Mouse (Mus musculus) heart, embryonic 14.5 days (tissue): ENCODE data around the gene Triml1. TPM values are rescaled to one million over a fixed set of nuclear protein-coding genes. Genes with fewer than 3 reads are reported as not detected.

ENCODE experiments used
- ATAC-seq: fragments of 200-750 bp; cut with Nextera tagmentation; 2 replicates; pipeline ENCODE4 v1.8.0; 2017; ENCODE audit warnings: low read depth, moderate TSS enrichment; ENCODE audit not compliant: insufficient number of reproducible peaks, insufficient read depth, low FRiP score
- H3K27ac ChIP-seq, 2 experiments: fragments of 200-500 bp in 1 of 2; fragments of 300-500 bp in 1 of 2; sonication (generic) in 1 of 2; replicated peaks in 1 of 2; 2 replicates each; pipeline ENCODE4 v1.5.1; 2012 to 2014; ENCODE audit warnings: low read depth in 2 of 2, low read length in 2 of 2, control low read depth in 1 of 2, mild to moderate bottlenecking in 1 of 2, mixed read lengths in 1 of 2; ENCODE audit not compliant: control insufficient read depth in 1 of 2, insufficient read depth in 1 of 2
- H3K27me3 ChIP-seq: fragments of 300-500 bp; sonication (generic); 2 replicates; pipeline ENCODE4 v1.6.1; 2014; ENCODE audit warnings: mild to moderate bottlenecking, low read length, control low read depth; ENCODE audit not compliant: control insufficient read depth, insufficient read depth
- H3K36me3 ChIP-seq: fragments of 300-500 bp; sonication (generic); 2 replicates; pipeline ENCODE4 v1.6.1; 2014; ENCODE audit warnings: mild to moderate bottlenecking, control low read depth, low read length, mixed read lengths; ENCODE audit not compliant: control insufficient read depth, insufficient read depth
- H3K4me1 ChIP-seq, 2 experiments: fragments of 200-500 bp in 1 of 2; fragments of 300-500 bp in 1 of 2; sonication (generic) in 1 of 2; 2 replicates each; pipeline ENCODE4 v1.6.1; 2012 to 2014; ENCODE audit warnings: low read length in 2 of 2, control low read depth in 1 of 2, mixed read lengths in 1 of 2; ENCODE audit not compliant: control insufficient read depth in 2 of 2, insufficient read depth in 2 of 2
- H3K4me2 ChIP-seq: fragments of 300-500 bp; sonication (generic); 2 replicates; pipeline ENCODE4 v1.6.1; 2014; ENCODE audit warnings: mild to moderate bottlenecking, low read length
- H3K4me3 ChIP-seq, 2 experiments: fragments of 200-500 bp in 1 of 2; fragments of 300-500 bp in 1 of 2; sonication (generic) in 1 of 2; 2 replicates each; pipeline ENCODE4 v1.5.1; 2012 to 2014; ENCODE audit warnings: low read length in 2 of 2, mild to moderate bottlenecking in 2 of 2, control low read depth in 1 of 2, low read depth in 1 of 2, moderate library complexity in 1 of 2; ENCODE audit not compliant: control insufficient read depth in 1 of 2, insufficient read depth in 1 of 2
- H3K9ac ChIP-seq: fragments of 300-500 bp; sonication (generic); 2 replicates; pipeline ENCODE4 v1.6.1; 2014; ENCODE audit warnings: mild to moderate bottlenecking, low read length
- H3K9me3 ChIP-seq: fragments of 300-500 bp; sonication (generic); 2 replicates; pipeline ENCODE4 v1.6.1; 2016; ENCODE audit warnings: low read length, control low read depth; ENCODE audit not compliant: control insufficient read depth
- WGBS: fragments of 180-500 bp; shearing (Covaris S2); extraction: QIAGEN DNeasy Blood & Tissue Kit; methylation state at CpG from one replicate; pipeline ENCODE4 v1.1.7; 2014; 5-methylcytosine and 5-hydroxymethylcytosine counted together
- polyA plus RNA-seq: library from polyadenylated mRNA; unstranded; fragments of >200 nt; fragmentation: Nextera tagmentation; extraction: Ambion mirVana; gene quantifications from 2 replicates; pipeline ENCODE4 v1.2.1, GENCODE M21; 2014

Gene Triml1
- polyA plus RNA-seq, 1 experiment from 2014 or later, result not detected

DNA sequence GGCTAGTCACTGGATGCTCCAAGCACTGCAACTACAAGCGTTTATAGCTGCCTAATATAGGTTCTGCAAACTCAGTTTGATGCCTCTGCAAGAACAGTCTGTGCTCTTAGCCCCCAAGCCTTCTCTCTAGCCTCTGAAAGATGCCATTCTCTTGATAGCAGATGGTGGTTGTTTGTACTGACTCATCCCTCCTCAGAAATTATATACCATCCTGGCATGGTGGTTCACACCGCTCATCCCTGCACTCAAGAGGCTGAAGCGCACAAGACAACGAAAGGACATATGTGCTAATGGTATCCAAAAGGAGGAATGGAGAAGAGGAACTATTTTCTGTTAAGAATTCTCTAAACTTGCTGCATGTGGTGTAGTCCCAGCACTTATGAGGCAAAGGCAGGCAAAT, 26.8 kb upstream of the Triml1 start:
- Histone ChIP-seq H3K4me2 (no peak overlapping the region), H3K9me3 (no peaks in the 10 kb centered on the region; the same call in 1 of the 2 replicates), H3K36me3 (no peaks in the 10 kb centered on the region), H3K27ac (no peak overlapping the region), H3K27me3 (no peaks in the 10 kb centered on the region), H3K9ac (no peak overlapping the region), H3K4me1 (no peaks in the 10 kb centered on the region), H3K4me3 (no peak overlapping the region)
- ATAC-seq, result no peak
- WGBS, result 83% methylated on average over 4 of the region's 4 CpGs

DNA sequence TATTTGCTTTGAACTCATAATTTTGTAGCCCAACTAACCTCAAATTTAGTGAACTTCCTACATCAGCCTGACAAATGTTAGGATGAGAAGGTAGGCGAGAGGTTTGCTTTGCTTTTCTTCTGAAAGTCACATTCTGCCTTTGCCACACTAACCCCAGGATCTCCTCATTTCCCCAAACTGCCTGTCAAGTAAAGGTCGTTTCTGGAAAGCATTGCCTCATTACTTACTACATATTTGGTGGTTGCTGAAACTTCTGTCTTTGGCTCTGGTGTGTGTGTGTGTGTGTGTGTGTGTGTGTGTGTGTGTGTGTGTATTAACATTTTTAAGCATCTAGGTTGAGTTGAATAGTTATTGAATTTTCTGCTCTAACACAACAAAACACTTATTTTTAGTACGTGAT, 23.2 kb upstream of the Triml1 start:
- 83% methylated on average over 3 of the region's 3 CpGs for WGBS
- no peak overlapping the region for H3K9ac ChIP-seq
- no peak for ATAC-seq
- H3K27ac ChIP-seq, result no peak overlapping the region
- no peaks in the 10 kb centered on the region for H3K4me1 ChIP-seq
- H3K4me2 ChIP-seq, result no peak overlapping the region
- H3K27me3 ChIP-seq, result no peaks in the 10 kb centered on the region
- no peaks in the 10 kb centered on the region for H3K36me3 ChIP-seq
- H3K9me3 ChIP-seq, result no peaks in the 10 kb centered on the region
- H3K4me3 ChIP-seq, result no peak overlapping the region

DNA sequence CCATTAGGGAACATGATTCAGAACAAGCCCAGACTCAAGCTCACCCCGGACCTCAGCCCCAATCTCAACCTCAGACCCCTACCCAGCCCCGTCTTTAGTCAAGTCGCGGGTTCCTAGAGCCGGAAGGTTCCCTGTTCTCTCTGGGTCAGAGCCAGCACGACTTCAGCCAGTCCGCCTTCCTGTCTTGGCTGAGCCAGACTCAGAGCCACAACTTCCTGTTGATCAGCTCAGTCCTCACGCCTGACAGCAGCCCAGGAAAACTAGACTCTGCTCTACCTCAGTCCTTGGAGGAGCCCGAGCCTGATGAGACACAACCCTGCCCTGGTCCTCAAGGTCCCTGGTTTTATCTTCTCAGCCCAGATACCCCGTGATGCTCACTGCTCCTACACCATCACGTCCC, 22.0 kb upstream of the Triml1 start:
- H3K4me2 ChIP-seq, result no peak overlapping the region
- no peaks in the 10 kb centered on the region for H3K9me3 ChIP-seq

DNA sequence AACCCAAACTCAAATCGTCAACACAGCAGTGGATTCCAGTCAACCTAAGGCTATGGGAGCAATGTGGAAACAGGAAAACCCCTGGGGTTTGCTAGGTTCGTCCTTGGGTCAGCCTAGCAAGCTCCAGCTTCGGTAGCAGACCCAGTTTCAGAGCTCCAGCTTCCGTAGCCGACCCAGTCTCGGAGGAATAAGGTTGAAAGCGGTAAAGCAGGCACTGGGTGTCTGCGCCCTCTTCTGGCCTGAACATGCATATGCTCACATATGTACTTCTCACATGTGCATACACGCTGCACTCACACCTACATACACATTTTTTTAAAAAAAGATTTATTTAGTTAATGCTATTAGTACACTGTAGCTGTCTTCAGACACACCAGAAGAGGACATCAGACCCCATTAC, 8.0 kb upstream of the Triml1 start:
- H3K4me2 ChIP-seq, result no peak overlapping the region

More for the DNA sequence above, 22.0 kb upstream of the Triml1 start:
- Histone ChIP-seq H3K27ac (no peak overlapping the region), H3K9ac (no peak overlapping the region), H3K36me3 (no peaks in the 10 kb centered on the region), H3K4me1 (no peaks in the 10 kb centered on the region), H3K4me3 (no peak overlapping the region), H3K27me3 (no peaks in the 10 kb centered on the region)
- WGBS, result 76% methylated on average over 11 of the region's 11 CpGs
- no peak for ATAC-seq

DNA sequence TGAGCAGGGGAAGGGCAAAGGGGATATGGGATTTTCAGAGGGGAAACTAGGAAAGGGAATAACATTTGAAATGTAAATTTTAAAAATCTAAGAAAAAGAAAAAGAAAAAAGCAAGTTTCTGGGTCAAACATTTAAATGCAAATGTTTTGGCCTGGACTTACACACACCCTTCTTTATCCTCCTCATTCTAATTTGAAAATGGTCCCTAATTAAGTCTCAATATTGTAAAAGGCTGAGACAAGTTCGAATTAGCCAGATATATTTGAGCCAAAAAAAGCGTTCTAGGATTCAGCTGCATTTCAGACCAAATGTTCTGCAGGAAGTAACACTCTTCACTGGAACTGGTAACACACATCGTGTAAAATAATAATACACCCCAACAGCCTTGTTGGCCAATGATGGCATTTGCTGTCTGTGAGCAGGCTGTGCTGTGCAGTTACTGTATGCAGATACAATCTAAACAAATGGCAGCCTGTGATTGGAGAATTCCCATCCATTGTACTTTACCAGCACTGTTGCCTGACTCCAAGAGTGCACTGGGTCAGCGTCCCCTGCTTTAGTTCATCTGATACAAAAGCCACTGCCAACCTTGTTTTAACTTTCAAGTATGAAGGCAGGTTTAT, 30.0 kb downstream of the Triml1 start:
- Histone ChIP-seq H3K4me1 (no peaks in the 10 kb centered on the region), H3K4me3 (no peak overlapping the region), H3K27ac (no peak overlapping the region), H3K36me3 (no peaks in the 10 kb centered on the region), H3K4me2 (no peak overlapping the region), H3K9ac (no peak overlapping the region), H3K9me3 (no peaks in the 10 kb centered on the region), H3K27me3 (no peaks in the 10 kb centered on the region)
- ATAC-seq, result no peak
- 75% methylated on average over 4 of the region's 4 CpGs for WGBS

More for the DNA sequence above, 8.0 kb upstream of the Triml1 start:
- H3K4me1 ChIP-seq, result no peaks in the 10 kb centered on the region
- H3K36me3 ChIP-seq, result no peaks in the 10 kb centered on the region
- H3K9me3 ChIP-seq, result peaks cover 4% of the 10 kb centered on the region; the same call in 1 of the 2 replicates
- H3K9ac ChIP-seq, result no peak overlapping the region
- no peak overlapping the region for H3K27ac ChIP-seq
- no peaks in the 10 kb centered on the region for H3K27me3 ChIP-seq
- 86% methylated on average over 9 of the region's 9 CpGs for WGBS
- no peak for ATAC-seq
- H3K4me3 ChIP-seq, result no peak overlapping the region

Other genes starting within 250 kb of the Triml1 start
- gene Triml2, start 39.1 kb upstream of the Triml1 start, polyA plus RNA-seq, result not detected in 2 replicates
- gene Zfp42, start 165.5 kb upstream of the Triml1 start, polyA plus RNA-seq, result not detected in 2 replicates